Mouse (Mus musculus): ENCODE measurements at regions not wholly inside any gene's neighbourhood (a gene's known extent, or its start where the extent isn't known, plus 50 kb on each side); places are given as distances from the start of the nearest gene placed in this dataset.

GRCm38 (mm10) chr13:28425116-28425515, 167.8 kb downstream of the Gm11361 start:
- ATAC-seq: no peak

- ATAC-seq: no peak
Measured at GRCm38 (mm10) chr13:28424446-28425059, 167.2 kb downstream of the Gm11361 start.

- no peak for ATAC-seq
Measured at GRCm38 (mm10) chr13:28421309-28421708, 164.0 kb downstream of the Gm11361 start.

- no peak for ATAC-seq
Measured at GRCm38 (mm10) chr13:28420636-28421035, 163.3 kb downstream of the Gm11361 start.

GRCm38 (mm10) chr13:28419950-28420381, 162.6 kb downstream of the Gm11361 start:
- ATAC-seq: peak; percentile 36

GRCm38 (mm10) chr13:28418936-28419681, 161.8 kb downstream of the Gm11361 start:
- no peak for ATAC-seq

GRCm38 (mm10) chr13:28417929-28418881, 160.9 kb downstream of the Gm11361 start:
- peak; percentile 10 for ATAC-seq

GRCm38 (mm10) chr13:28417431-28417928, 160.2 kb downstream of the Gm11361 start:
- peak; percentile 59 for ATAC-seq

- no peak for ATAC-seq
Measured at GRCm38 (mm10) chr13:28416887-28417286, 159.6 kb downstream of the Gm11361 start.

- ATAC-seq: no peak
Measured at GRCm38 (mm10) chr13:28416231-28416630, 158.9 kb downstream of the Gm11361 start.

- ATAC-seq: no peak
Measured at GRCm38 (mm10) chr13:28415769-28416168, 158.4 kb downstream of the Gm11361 start.

- no peak for ATAC-seq
Measured at GRCm38 (mm10) chr13:28410324-28410723, 153.0 kb downstream of the Gm11361 start.

- no peak for ATAC-seq
Measured at GRCm38 (mm10) chr13:28409609-28409902, 152.2 kb downstream of the Gm11361 start.

- no peak for ATAC-seq
Measured at GRCm38 (mm10) chr13:28408868-28409608, 151.7 kb downstream of the Gm11361 start.

- no peak for ATAC-seq
Measured at GRCm38 (mm10) chr13:28400459-28400858, 143.1 kb downstream of the Gm11361 start.

Measured in inflammation-experienced regulatory T-cells, adult 6 months (primary cell).